Mouse (Mus musculus) ES-Bruce4 (cell line): Measurements from ENCODE around the gene Gm37419. TPM values are rescaled to one million over a fixed set of nuclear protein-coding genes. Genes with fewer than 3 reads are reported as not detected.

Source experiments
- H3K27ac ChIP-seq: 2 replicates; pipeline ENCODE4 v1.5.1; 2012; ENCODE audit warnings: low read length, inconsistent platforms; ENCODE audit not compliant: insufficient read depth
- H3K27me3 ChIP-seq: 2 replicates; pipeline ENCODE4 v1.6.1; 2012; ENCODE audit warnings: mild to moderate bottlenecking, low read length, inconsistent platforms; ENCODE audit not compliant: control insufficient read depth, poor library complexity, insufficient read depth, severe bottlenecking
- H3K36me3 ChIP-seq: 2 replicates; pipeline ENCODE4 v1.6.1; 2012; ENCODE audit warnings: inconsistent platforms, mild to moderate bottlenecking, low read length, moderate library complexity; ENCODE audit not compliant: control insufficient read depth, poor library complexity, insufficient read depth, severe bottlenecking
- H3K4me1 ChIP-seq: one replicate; pipeline ENCODE4 v1.8.1; 2011; ENCODE audit warnings: low read length; ENCODE audit not compliant: control insufficient read depth, insufficient read depth
- H3K4me3 ChIP-seq: 2 replicates; pipeline ENCODE4 v1.5.1; 2011; ENCODE audit warnings: low read depth, mild to moderate bottlenecking, low read length
- H3K9ac ChIP-seq: 2 replicates; pipeline ENCODE4 v1.6.1; 2012; ENCODE audit warnings: low read depth, mild to moderate bottlenecking, inconsistent platforms; ENCODE audit not compliant: poor library complexity, severe bottlenecking
- H3K9me3 ChIP-seq: replicated peaks from 2 replicates; pipeline ENCODE4 v1.6.1; 2012; ENCODE audit warnings: mild to moderate bottlenecking, low read length, inconsistent platforms; ENCODE audit not compliant: control insufficient read depth, poor library complexity, insufficient read depth, severe bottlenecking
- CTCF ChIP-seq: IDR thresholded peaks from one replicate; pipeline ENCODE4 v1.8.1; 2011; ENCODE audit warnings: low read depth, low read length
- EP300 ChIP-seq: IDR thresholded peaks from 2 replicates; pipeline ENCODE4 v1.6.1; 2011; ENCODE audit warnings: low read depth, low read length; ENCODE audit not compliant: insufficient read depth
- POLR2A ChIP-seq: IDR thresholded peaks from one replicate; pipeline ENCODE4 v1.8.1; 2011; ENCODE audit warnings: low read length; ENCODE audit not compliant: insufficient read depth
- polyA plus RNA-seq: library from polyadenylated mRNA; stranded (reverse); fragments of >200 nt; gene quantifications from 2 replicates; pipeline ENCODE4 v1.2.4, GENCODE M21; 2011; ENCODE audit warnings: low read depth; ENCODE audit not compliant: missing spikeins, insufficient read depth, insufficient read length

Gm37419 gene
- polyA plus RNA-seq, 1 experiment, result not detected

- Histone ChIP-seq H3K9me3 (no peaks in the 10 kb centered on the region), H3K4me3 (no peak overlapping the region), H3K4me1 (no peaks in the 10 kb centered on the region), H3K36me3 (no peaks in the 10 kb centered on the region), H3K27me3 (no peaks in the 10 kb centered on the region), H3K9ac (no peak overlapping the region), H3K27ac (no peak overlapping the region)
- TF ChIP-seq POLR2A, result no peak
- no peak for TF ChIP-seq CTCF
- no peak for TF ChIP-seq EP300
Observed at GRCm38 (mm10) chr16:23968888-23969287, 19.4 kb upstream of the Gm37419 start.

GRCm38 (mm10) chr16:23969919-23970318, 18.4 kb upstream of the Gm37419 start:
- no peaks in the 10 kb centered on the region for H3K27me3 ChIP-seq
- H3K4me3 ChIP-seq, result no peak overlapping the region
- no peaks in the 10 kb centered on the region for H3K4me1 ChIP-seq
- no peak for TF ChIP-seq EP300
- TF ChIP-seq CTCF, result no peak
- no peak for TF ChIP-seq POLR2A
- H3K9ac ChIP-seq, result no peak overlapping the region
- no peaks in the 10 kb centered on the region for H3K36me3 ChIP-seq
- no peaks in the 10 kb centered on the region for H3K9me3 ChIP-seq
- H3K27ac ChIP-seq, result no peak overlapping the region

GRCm38 (mm10) chr16:23972126-23972740, 16.0 kb upstream of the Gm37419 start:
- H3K9me3 ChIP-seq, result no peaks in the 10 kb centered on the region
- no peaks in the 10 kb centered on the region for H3K36me3 ChIP-seq
- TF ChIP-seq POLR2A, result no peak
- TF ChIP-seq EP300, result no peak
- TF ChIP-seq CTCF, result no peak
- H3K27me3 ChIP-seq, result no peaks in the 10 kb centered on the region
- H3K4me1 ChIP-seq, result no peaks in the 10 kb centered on the region
- no peak overlapping the region for H3K9ac ChIP-seq
- H3K4me3 ChIP-seq, result no peak overlapping the region
- no peak overlapping the region for H3K27ac ChIP-seq

- no peak overlapping the region for H3K27ac ChIP-seq
- H3K4me3 ChIP-seq, result no peak overlapping the region
- no peaks in the 10 kb centered on the region for H3K27me3 ChIP-seq
- no peaks in the 10 kb centered on the region for H3K36me3 ChIP-seq
- H3K9me3 ChIP-seq, result no peaks in the 10 kb centered on the region
- no peak overlapping the region for H3K9ac ChIP-seq
- no peak for TF ChIP-seq CTCF
- no peak for TF ChIP-seq EP300
- no peak for TF ChIP-seq POLR2A
- no peaks in the 10 kb centered on the region for H3K4me1 ChIP-seq
Observed at GRCm38 (mm10) chr16:23972901-23973300, 15.4 kb upstream of the Gm37419 start.

- no peaks in the 10 kb centered on the region for H3K27me3 ChIP-seq
- H3K27ac ChIP-seq, result no peak overlapping the region
- no peak overlapping the region for H3K4me3 ChIP-seq
- H3K9ac ChIP-seq, result no peak overlapping the region
- no peaks in the 10 kb centered on the region for H3K36me3 ChIP-seq
- TF ChIP-seq EP300, result no peak
- TF ChIP-seq CTCF, result no peak
- no peak for TF ChIP-seq POLR2A
- no peaks in the 10 kb centered on the region for H3K4me1 ChIP-seq
- H3K9me3 ChIP-seq, result no peaks in the 10 kb centered on the region
Observed at GRCm38 (mm10) chr16:23973635-23974367, 14.5 kb upstream of the Gm37419 start.

GRCm38 (mm10) chr16:23976196-23976595, 12.1 kb upstream of the Gm37419 start:
- Histone ChIP-seq H3K27me3 (no peaks in the 10 kb centered on the region), H3K36me3 (no peaks in the 10 kb centered on the region)
- TF ChIP-seq EP300 (no peak), POLR2A (no peak), CTCF (no peak)

More at GRCm38 (mm10) chr16:23976196-23976595, 12.1 kb upstream of the Gm37419 start:
- Histone ChIP-seq H3K9ac (no peak overlapping the region), H3K4me3 (no peak overlapping the region), H3K9me3 (no peaks in the 10 kb centered on the region), H3K4me1 (no peaks in the 10 kb centered on the region), H3K27ac (no peak overlapping the region)
